Mouse (Mus musculus): ENCODE measurements at regions not wholly inside any gene's neighbourhood (a gene's known extent, or its start where the extent isn't known, plus 50 kb on each side); places are given as distances from the start of the nearest gene placed in this dataset.

DNA sequence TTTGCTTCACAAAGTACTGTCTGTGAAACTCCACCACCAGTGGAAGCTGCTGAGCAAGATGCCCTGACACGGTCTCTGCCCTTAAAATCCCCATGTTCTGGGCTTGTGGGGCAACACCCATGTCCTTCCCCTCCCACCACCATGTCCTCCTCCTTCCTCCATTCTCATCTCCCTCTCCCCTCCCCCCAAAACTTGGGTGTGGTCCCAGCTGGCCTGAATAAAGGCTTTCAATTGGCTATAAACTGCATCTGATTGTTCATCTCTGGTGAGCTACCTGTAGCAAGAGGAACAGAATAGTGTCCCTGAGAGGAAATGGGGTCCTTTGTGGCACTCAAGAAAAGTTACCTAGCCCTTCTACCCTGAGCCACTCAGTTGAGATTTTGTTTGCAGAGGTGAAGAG, 91.8 kb downstream of the Slc16a9 start:
- H3K4me2 ChIP-seq = no peak overlapping the region
- no peak overlapping the region for H3K9ac ChIP-seq
- ATAC-seq (ENCODE audit: low FRiP score, low read depth) = no peak
- WGBS = 92% methylated on average over 1 of the region's 1 CpGs
- no peak overlapping the region for H3K27ac ChIP-seq (replicated peaks)
- H3K4me3 ChIP-seq = no peak overlapping the region
- H3K36me3 ChIP-seq = no peaks in the 10 kb centered on the region
- H3K4me1 ChIP-seq (replicated peaks) = no peaks in the 10 kb centered on the region
- H3K27me3 ChIP-seq = no peaks in the 10 kb centered on the region
- no peaks in the 10 kb centered on the region for H3K9me3 ChIP-seq

DNA sequence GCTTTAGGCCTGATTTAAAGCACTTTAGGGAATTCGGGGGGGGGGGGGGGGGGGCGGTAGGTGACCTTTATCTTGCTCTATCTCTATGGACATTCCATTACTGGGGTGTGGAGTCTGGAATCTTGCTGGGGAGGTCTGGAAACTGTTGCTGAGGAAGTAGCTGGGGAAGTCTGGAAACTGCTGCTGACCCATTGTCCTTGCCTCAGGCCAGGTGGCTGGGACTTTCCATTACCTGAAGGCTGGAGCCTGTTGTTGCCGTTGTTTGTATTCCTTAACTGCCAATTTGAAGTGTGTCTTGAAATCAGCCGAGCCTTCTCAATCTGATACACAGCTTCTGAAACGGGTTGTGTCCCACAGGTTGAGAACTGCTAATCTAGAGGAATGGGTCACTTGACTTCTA, 80.9 kb upstream of the Fam13c start:
- no peaks in the 10 kb centered on the region for H3K36me3 ChIP-seq
- no peak for ATAC-seq (ENCODE audit: low FRiP score, low read depth)
- H3K27me3 ChIP-seq = no peaks in the 10 kb centered on the region
- no peaks in the 10 kb centered on the region for H3K9me3 ChIP-seq
- H3K4me3 ChIP-seq = no peak overlapping the region
- H3K4me2 ChIP-seq = no peak overlapping the region
- H3K4me1 ChIP-seq (replicated peaks) = no peaks in the 10 kb centered on the region
- WGBS = 77% methylated on average over 5 of the region's 5 CpGs
- no peak overlapping the region for H3K27ac ChIP-seq (replicated peaks)
- H3K9ac ChIP-seq = no peak overlapping the region

DNA sequence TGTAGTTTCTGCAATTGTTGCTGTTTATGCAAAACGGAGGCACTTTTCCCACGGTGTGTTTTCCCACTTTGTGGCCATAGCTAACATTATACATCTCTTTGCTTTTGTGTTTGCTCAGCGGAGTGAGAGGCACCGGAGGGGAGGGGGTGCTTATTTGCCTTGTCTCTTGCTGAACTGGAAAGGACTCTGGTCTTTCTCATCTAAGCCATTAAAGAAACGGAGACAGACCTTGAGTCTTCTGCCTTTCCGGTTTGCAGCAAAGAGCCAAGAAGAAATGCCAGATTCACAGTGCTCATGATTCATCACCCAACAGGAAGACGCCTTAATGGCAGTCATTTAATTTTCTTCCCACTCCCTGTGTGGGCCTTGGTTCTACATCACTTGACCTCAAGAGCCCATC, 80.4 kb upstream of the Fam13c start:
- no peaks in the 10 kb centered on the region for H3K36me3 ChIP-seq
- H3K27ac ChIP-seq (replicated peaks) = no peak overlapping the region
- H3K27me3 ChIP-seq = no peaks in the 10 kb centered on the region
- H3K9ac ChIP-seq = no peak overlapping the region
- ATAC-seq (ENCODE audit: low FRiP score, low read depth) = no peak
- no peaks in the 10 kb centered on the region for H3K4me1 ChIP-seq (replicated peaks)
- 59% methylated on average over 7 of the region's 7 CpGs for WGBS
- H3K9me3 ChIP-seq = no peaks in the 10 kb centered on the region
- H3K4me3 ChIP-seq = no peak overlapping the region
- H3K4me2 ChIP-seq = no peak overlapping the region

DNA sequence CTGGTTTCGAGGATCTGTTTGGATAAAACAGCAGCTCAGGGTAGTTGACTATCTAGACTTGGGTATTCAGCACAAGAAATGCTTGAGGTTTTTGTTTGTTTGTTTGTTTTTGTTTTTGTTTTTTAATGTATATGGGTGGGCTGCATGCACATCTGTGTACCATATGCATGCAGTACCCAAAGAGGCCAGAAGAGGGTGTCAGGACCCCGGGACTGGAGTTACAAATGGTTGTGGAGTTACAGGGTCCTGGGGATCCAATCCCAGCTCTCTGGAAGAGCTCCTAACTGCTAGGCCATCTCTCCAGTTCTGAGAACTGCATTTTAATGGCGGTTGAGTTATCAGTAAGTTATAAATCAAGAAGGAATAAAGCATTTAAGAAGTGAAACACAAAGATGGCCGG, 77.2 kb upstream of the Fam13c start:
- no peak overlapping the region for H3K4me2 ChIP-seq
- no peaks in the 10 kb centered on the region for H3K4me1 ChIP-seq (replicated peaks)
- H3K9me3 ChIP-seq = no peaks in the 10 kb centered on the region
- H3K27ac ChIP-seq (replicated peaks) = no peak overlapping the region
- no peaks in the 10 kb centered on the region for H3K27me3 ChIP-seq
- 75% methylated on average over 4 of the region's 4 CpGs for WGBS
- no peaks in the 10 kb centered on the region for H3K36me3 ChIP-seq
- H3K9ac ChIP-seq = no peak overlapping the region
- ATAC-seq (ENCODE audit: low FRiP score, low read depth) = no peak
- no peak overlapping the region for H3K4me3 ChIP-seq

DNA sequence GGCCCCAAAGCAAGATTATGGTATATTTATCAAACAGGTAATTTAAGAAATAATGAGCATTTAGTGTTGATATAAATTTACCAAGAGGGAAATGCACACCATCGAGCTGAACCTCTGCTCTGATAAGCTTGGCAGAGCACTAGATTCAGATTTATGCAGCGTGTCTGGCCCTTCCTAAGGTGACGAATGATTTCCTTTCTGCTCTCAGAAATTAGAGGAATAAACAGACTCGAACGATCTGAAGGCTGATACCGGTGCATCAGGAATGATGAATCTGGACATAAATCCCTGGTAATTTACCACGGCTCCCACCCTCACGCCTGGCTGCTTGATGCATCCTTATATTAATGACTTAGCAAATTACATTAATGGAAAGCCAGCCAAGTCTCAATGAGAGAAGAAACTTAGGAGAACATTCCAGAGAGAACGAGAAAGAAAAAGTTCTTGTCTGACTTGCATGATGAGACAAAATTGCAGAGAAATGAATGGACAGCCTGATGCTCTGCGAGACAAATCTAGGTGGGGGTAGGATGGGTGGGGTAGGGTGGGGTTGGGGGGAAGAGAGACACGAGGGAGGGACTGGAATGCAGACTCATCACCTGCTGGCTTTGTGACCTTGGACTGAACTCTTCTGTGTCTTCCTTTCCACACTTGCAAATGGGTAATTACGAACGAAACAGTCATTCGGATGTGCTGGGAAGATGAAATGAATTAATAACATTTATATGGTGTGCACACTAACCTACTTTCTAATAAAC, 75.9 kb upstream of the Fam13c start:
- no peak for ATAC-seq (ENCODE audit: low FRiP score, low read depth)
- H3K4me3 ChIP-seq = no peak overlapping the region
- H3K27me3 ChIP-seq = no peaks in the 10 kb centered on the region
- no peak overlapping the region for H3K9ac ChIP-seq
- no peak overlapping the region for H3K4me2 ChIP-seq
- H3K27ac ChIP-seq (replicated peaks) = no peak overlapping the region
- H3K36me3 ChIP-seq = no peaks in the 10 kb centered on the region
- H3K9me3 ChIP-seq = no peaks in the 10 kb centered on the region
- peaks cover 3% of the 10 kb centered on the region; the same call in 1 of the 2 replicates for H3K4me1 ChIP-seq (replicated peaks)
- WGBS = 49% methylated on average over 14 of the region's 14 CpGs

DNA sequence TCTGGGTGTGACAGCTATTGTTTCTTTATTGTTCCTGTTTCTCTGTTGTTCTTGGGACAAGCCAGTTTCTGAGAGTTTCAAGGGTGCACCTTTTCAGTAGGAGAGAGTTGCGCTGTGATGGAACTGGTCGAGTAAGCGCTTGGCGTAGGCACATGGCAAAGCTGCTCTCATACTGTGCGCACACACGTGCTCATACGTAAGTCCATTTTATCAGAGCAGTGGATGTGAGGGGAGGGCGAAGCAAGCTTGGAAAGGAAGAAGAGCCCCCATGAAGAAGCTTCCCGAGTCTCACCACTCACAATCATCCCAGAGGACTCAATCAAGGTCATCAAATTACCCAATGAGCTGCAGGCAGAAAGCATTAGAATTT, 75.3 kb upstream of the Fam13c start:
- Histone ChIP-seq H3K27ac (replicated peaks) (no peak overlapping the region), H3K9ac (no peak overlapping the region), H3K4me1 (replicated peaks) (peaks cover 3% of the 10 kb centered on the region; the same call in 1 of the 2 replicates), H3K4me2 (no peak overlapping the region), H3K27me3 (no peaks in the 10 kb centered on the region), H3K9me3 (no peaks in the 10 kb centered on the region), H3K4me3 (no peak overlapping the region), H3K36me3 (no peaks in the 10 kb centered on the region)
- WGBS = 87% methylated on average over 9 of the region's 9 CpGs
- ATAC-seq (ENCODE audit: low FRiP score, low read depth) = no peak

DNA sequence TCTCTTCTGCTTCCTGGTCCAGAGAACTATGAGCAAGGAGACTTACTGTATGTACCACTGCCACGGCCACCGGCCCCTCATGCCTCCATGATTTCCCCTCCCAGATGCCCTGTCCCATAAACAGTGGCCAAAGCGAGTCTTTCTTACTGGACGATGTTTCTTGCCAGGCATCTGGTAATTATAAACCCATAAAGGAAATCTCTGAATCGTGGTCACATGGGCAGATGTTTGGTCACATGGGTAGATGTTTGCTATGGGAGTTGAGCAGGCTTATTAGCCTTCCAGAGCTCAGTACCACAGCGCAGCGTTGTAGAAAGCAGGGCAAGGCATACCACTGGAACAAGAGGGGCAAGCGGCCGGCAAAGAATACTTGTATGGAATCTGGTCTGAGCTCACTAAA, 74.8 kb upstream of the Fam13c start:
- Histone ChIP-seq H3K9ac (no peak overlapping the region), H3K9me3 (no peaks in the 10 kb centered on the region), H3K27ac (replicated peaks) (no peak overlapping the region), H3K4me1 (replicated peaks) (peaks cover 3% of the 10 kb centered on the region; the same call in 1 of the 2 replicates), H3K27me3 (no peaks in the 10 kb centered on the region), H3K4me2 (no peak overlapping the region), H3K4me3 (no peak overlapping the region), H3K36me3 (no peaks in the 10 kb centered on the region)
- 76% methylated on average over 9 of the region's 9 CpGs for WGBS
- ATAC-seq (ENCODE audit: low FRiP score, low read depth) = no peak

DNA sequence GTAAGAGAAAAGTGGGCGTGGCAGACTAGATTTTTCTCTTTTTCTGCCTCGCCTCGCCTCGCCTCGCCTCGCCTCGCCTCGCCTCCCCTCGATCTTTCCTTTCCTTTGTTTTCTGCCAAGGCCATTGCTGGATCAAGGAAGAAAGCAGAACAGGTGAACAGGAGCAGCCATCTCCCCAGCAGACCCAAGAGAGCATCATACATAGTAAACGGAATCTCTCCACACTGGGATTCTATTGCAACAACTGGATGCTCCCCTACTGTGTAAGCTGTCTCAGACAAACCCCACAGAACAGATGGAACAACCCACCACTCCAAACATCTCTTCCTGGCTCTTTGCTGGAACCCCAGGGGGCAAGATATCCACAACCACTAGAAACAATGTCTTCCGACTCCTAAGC, 72.4 kb upstream of the Fam13c start:
- no peak overlapping the region for H3K4me2 ChIP-seq
- no peak overlapping the region for H3K9ac ChIP-seq
- no peak for ATAC-seq (ENCODE audit: low FRiP score, low read depth)
- no peak overlapping the region for H3K27ac ChIP-seq (replicated peaks)
- no peaks in the 10 kb centered on the region for H3K27me3 ChIP-seq
- no peak overlapping the region for H3K4me3 ChIP-seq
- H3K4me1 ChIP-seq (replicated peaks) = peaks cover 3% of the 10 kb centered on the region; the same call in 1 of the 2 replicates
- no peaks in the 10 kb centered on the region for H3K9me3 ChIP-seq
- 70% methylated on average over 11 of the region's 11 CpGs for WGBS
- no peaks in the 10 kb centered on the region for H3K36me3 ChIP-seq

DNA sequence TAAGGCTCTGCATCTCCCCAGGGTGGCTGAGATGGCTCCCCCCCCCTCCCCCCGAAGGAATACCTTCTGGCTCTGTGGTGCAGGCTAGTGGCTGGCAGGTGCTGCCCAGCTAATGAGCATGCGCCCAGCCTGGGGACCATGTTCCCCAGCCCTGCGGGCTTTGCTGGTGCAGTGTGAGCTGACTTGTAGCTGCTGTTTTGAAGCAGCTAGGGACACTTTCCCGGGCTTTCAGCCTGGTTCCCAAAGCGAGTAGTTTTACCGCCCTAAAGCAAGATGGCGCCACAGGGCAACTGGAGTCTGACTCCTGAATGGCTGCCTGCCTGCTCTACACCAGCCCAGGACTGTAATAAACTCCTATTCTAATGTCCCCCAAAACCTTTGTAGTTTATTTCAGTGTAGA, 71.6 kb upstream of the Fam13c start:
- Histone ChIP-seq H3K4me2 (no peak overlapping the region), H3K36me3 (no peaks in the 10 kb centered on the region), H3K9me3 (no peaks in the 10 kb centered on the region), H3K9ac (no peak overlapping the region), H3K4me1 (replicated peaks) (peaks cover 3% of the 10 kb centered on the region; the same call in 1 of the 2 replicates), H3K27me3 (no peaks in the 10 kb centered on the region), H3K27ac (replicated peaks) (no peak overlapping the region), H3K4me3 (no peak overlapping the region)
- no peak for ATAC-seq (ENCODE audit: low FRiP score, low read depth)
- 15% methylated on average over 7 of the region's 7 CpGs for WGBS

DNA sequence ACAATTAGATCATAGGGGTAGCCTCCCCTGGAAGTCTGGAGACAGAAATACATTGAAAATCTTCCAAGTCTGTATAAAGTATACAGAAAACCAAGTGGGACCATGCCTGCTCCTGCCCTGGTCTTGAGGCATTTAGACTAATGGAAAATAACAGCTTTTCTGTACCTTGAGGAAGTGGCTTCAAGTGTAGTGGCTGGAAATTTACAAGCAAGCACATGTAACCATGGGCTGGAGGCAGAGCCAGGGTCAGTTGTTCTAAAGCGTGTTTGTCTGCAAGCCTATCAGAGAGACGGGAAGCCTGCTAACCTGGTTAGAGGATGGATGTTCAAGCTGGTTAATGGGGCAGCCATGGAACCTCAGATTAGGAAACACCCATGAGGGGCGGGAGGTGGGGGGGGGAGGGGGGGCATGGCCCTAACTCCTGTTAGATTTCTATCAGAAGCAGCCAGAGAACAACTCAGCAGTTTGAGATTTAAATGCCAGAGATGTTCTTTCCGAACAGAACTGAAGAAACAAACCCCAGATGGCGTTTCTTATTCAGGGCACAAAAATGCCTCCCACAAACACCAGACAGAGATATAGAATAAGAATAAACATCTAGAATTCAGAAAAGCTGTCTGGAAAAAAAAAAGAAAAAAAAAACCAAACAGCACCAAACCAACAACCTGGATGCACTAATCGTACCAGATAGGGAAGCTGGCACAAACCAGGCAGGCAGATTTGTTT, 67.7 kb upstream of the Fam13c start:
- ATAC-seq (ENCODE audit: low FRiP score, low read depth) = no peak
- Histone ChIP-seq H3K4me3 (no peak overlapping the region), H3K4me2 (no peak overlapping the region), H3K36me3 (no peaks in the 10 kb centered on the region), H3K9me3 (no peaks in the 10 kb centered on the region), H3K27me3 (no peaks in the 10 kb centered on the region), H3K4me1 (replicated peaks) (peaks cover 3% of the 10 kb centered on the region; the same call in 1 of the 2 replicates), H3K27ac (replicated peaks) (no peak overlapping the region), H3K9ac (no peak overlapping the region)
- WGBS = 79% methylated on average over 6 of the region's 6 CpGs

DNA sequence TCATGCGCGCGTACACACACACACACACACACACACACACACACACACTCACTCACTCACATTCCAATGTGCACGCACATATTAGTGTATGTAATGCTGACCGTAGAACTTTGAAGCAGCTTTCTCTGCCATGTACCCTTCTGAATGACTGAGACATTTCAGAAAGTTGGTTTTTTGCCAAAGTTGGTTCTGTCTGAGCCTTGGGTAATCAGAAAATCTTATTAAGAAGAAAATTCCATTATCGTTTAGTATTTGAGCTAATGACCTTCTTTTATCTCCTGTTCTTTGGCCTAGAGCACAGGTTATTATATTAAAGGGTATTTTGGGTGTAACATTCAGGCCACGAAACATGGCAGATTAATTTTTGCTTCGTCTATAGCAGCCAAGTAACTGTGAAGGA, 67.1 kb upstream of the Fam13c start:
- ATAC-seq (ENCODE audit: low FRiP score, low read depth) = no peak
- peaks cover 3% of the 10 kb centered on the region; the same call in 1 of the 2 replicates for H3K4me1 ChIP-seq (replicated peaks)
- no peaks in the 10 kb centered on the region for H3K36me3 ChIP-seq
- H3K4me2 ChIP-seq = no peak overlapping the region
- 88% methylated on average over 8 of the region's 8 CpGs for WGBS
- H3K9ac ChIP-seq = no peak overlapping the region
- H3K27ac ChIP-seq (replicated peaks) = no peak overlapping the region
- no peak overlapping the region for H3K4me3 ChIP-seq
- H3K9me3 ChIP-seq = no peaks in the 10 kb centered on the region
- H3K27me3 ChIP-seq = no peaks in the 10 kb centered on the region

DNA sequence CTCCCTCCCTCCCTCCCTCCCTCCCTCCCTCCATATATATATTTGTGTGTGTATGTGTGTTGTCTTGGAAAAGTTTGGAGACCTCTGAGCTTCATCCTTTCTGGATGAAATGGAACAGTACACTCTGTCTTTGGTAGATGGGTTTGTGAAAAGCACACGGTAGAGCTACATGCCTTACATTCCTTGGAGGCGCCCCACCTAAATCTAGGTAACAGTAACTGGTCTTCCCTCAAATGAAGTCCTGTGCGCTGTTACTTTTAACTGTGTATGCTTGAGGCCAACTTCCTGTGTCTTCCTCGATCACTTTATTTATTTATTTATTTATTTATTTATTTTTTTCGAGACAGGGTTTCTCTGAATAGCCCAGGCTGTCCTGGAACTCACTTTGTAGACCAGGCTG, 66.4 kb upstream of the Fam13c start:
- no peaks in the 10 kb centered on the region for H3K4me1 ChIP-seq (replicated peaks)
- 89% methylated on average over 5 of the region's 5 CpGs for WGBS
- H3K27me3 ChIP-seq = no peaks in the 10 kb centered on the region
- no peak overlapping the region for H3K4me3 ChIP-seq
- no peak overlapping the region for H3K9ac ChIP-seq
- H3K9me3 ChIP-seq = no peaks in the 10 kb centered on the region
- ATAC-seq (ENCODE audit: low FRiP score, low read depth) = no peak
- no peak overlapping the region for H3K4me2 ChIP-seq
- H3K36me3 ChIP-seq = no peaks in the 10 kb centered on the region
- H3K27ac ChIP-seq (replicated peaks) = no peak overlapping the region

Data from hindbrain, embryonic 15.5 days (tissue).